Mouse (Mus musculus): ENCODE data around the gene Il4ra.
A peak's percentile ranks its signal among the peaks of the same experiment; 100 is the strongest.

The Il4ra gene

GRCm38 (mm10) chr7:125551766-125552709, at the start of gene Il4ra:
TSS of gene Il4ra (plus strand) at chr7:125552120.
- peak; percentile 92 for DNase-seq (ENCODE audit: low spot score)

DNA sequence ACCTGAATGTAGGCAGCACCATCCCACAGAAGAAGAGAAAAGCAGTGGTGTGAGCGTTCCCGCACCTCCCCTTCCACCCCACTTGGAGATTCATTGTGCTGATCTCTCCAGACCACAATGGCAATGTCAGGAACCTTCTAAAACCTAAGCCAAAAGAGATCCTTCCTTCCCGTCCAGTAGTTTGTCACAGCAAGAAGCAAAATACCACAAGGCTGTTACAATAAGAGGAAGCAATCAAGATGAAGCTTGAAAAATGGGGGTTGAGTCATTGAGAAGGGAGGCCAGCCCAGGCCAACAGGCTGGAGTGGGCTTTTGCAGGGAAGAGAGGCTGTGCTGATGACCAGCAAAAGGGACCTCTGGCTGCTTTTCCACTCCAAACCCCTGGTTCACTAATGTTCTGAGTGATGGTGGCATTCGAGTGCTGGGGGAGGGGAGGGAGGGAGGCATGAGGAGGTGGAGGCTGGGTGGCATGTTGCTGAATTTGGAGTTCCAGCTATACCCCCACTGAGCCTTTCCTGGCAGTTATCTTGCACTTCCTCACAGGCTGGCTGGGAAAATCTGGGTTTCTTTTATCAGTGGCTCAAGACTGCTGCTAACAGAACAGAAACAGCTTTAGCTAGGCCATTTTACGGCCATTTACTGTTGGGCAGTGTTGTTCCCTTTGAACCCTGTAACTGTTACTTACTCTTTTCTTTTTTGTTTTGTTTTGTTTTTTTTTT, 48.4 kb upstream of the Il4ra start:
- DNase-seq (ENCODE audit: low spot score): no peak

DNA sequence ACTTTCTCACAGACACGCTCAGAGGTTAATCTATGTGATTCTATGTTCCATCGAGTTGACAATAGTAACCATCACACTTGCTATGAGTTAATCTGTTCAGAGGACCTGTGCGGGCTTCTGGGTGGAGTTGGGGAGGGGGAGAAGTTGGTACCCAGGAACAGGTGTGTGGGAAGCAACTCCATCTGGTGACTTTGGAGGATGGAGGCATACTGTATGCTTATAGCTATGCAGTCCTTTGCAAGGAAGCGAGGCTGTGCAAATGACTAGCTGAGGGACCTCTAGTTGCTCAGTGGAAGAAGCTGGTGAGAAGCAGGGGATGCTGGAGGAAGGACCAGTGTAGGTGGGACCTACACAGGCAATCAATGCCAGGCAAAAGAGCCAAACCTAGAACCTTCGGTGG, 47.3 kb upstream of the Il4ra start:
- DNase-seq (ENCODE audit: low spot score): no peak

DNA sequence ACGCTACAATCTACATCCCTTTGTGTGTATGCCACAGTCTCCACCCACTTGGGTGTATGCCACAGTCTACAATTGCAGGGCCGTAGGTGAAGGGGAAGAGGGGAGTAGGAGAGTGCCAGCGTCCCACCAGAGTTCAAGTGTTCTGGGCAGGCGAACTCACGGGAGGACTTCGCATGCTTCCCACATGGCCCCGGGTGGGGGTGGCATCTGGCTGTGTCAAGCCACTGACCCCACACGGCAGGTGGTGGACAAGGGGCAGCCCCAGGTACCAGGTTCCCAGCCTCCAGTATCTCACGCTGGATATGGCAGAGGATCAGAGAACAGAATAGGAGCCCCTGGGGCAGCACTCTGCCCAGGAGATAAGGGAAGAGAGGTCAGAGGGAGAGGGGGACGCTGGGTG, 46.4 kb upstream of the Il4ra start:
- DNase-seq (ENCODE audit: low spot score): no peak

DNA sequence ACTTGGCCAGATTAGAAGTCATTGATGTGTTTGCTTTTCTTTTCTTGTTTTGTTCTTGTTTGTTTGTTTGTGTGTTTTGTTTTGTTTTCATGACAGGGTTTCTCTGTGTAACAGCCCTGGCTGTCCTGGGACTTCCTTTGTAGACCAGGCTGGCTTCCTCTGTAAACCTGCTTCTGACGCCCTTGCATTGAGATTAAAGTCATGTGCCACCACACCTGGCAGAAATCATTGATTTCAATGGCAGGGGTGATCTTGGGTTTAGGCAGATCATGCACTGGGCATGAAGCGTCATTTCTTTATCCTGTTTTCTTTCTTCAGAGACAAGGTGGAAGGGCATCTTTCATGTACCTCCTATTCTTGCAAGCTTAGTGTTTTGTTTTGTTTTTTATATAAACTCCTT, 44.6 kb upstream of the Il4ra start:
- no peak for DNase-seq (ENCODE audit: low spot score)

DNA sequence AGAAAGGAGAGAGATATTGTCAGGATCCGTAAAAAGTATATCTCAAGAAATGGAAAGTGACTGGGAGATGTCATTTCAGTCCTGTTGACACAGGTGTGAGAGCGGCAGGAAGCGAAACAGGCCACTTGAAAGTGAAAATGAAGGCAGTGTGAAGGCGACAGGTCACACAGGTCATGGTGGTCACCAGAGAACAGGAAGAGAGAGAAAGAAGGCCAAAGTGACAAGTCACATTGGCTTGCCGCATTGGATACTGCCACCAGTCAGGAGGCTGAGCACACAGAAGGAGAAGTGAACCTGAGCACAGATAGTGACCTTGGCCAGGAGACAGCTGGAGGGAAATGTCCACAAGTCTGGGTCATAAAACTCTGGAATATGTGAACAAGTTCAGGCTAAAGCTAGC, 40.5 kb upstream of the Il4ra start:
- no peak for DNase-seq (ENCODE audit: low spot score)

DNA sequence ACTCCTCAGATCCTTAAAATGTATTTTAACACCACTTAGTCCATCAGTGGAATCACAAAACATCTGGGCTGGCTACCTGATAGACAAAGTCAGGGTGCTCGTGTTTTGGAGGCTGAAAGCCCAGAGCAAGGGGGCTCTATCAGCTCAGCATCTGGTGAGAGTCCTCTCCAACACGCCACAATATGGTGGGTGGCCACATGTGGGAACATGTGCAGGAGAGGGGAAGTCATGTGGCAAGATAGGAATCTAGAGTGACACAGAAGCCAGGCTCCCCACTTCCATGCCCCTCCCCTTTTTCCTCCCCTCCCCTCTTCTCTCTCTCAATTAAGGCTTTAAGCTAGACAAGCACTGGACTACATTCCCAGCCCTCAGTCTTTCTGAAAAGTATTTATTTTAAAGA, 40.1 kb upstream of the Il4ra start:
- DNase-seq (ENCODE audit: low spot score): no peak

DNA sequence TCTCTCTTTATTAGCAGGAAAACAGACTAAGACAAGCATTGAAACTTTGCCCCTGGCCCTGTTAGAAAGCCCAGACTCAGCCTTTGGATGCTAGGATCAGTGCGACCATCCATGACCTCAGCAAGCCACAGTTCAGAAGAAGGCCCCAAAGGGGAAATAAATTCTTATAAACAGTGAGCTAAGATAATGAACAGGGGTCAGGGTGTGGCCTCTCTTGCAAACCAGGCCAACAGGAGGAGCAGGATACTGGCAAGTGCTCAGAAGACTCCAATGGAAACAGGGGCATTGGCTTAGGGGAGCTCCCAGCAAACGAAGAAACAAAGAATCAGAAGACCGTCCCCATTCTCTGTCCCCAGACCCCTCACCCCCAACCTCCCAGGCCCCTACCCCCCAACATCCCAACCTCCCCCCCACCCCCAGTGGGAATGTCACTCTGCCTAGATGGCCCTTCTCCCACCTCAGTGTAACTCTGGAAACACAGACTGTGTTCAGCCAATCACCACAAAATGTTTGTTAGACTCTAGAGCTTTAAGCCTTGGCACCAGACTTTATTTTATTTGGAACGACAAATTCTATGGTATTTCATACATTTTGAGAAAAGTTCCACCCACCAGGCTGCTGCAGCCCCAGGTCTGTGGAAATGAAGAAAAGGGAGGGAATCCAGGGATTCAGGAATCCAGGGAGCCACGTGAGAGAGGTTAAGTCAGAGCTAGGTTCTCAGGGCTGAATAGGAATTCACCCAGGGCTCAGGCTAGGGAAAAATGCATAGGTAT, 36.7 kb upstream of the Il4ra start:
- DNase-seq (ENCODE audit: low spot score): no peak

DNA sequence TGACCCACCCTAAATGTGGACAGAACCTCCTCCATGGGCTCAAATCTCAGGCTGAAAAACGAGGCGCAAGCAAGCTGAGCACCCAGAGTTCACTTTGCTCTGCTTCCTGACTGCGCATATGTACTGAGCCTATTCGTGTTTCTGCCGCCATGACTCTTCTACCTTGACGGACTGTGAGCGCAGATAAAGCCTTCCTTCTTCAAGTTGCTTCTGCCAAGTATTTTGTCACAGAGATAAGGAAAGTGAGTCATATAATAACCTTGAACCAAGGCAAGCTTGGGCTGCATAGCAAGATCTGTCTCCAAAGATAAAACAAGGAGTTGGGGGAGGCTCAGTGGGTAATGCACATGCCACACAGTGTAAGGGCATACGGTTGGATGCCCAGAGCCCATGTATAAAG, 35.2 kb upstream of the Il4ra start:
- DNase-seq (ENCODE audit: low spot score): no peak

DNA sequence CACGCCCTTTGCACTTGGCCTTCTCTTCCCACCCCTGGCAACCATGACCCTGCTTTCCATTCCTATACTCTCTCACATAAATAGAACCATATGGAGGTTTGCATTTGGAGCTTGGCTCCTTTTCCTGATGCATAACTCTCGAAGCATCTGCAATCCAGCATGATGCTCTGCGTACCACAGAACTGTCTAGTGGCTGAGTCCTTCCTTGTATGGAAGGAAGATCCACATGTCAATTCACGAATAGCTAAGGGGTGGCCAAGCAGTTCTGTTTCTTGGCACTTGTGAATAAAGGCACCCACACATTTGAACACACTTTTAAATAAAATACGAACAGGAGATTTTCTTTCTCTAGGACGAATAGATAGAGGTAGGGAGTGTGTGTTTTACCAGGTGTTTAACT, 34.5 kb upstream of the Il4ra start:
- no peak for DNase-seq (ENCODE audit: low spot score)

- no peak for DNase-seq (ENCODE audit: low spot score)
These were observed 32.2 kb upstream of the Il4ra start for GRCm38 (mm10) chr7:125519715-125520114.

- peak; percentile 42 for DNase-seq (ENCODE audit: low spot score)
These were observed 28.9 kb upstream of the Il4ra start for GRCm38 (mm10) chr7:125523051-125523450.

- no peak for DNase-seq (ENCODE audit: low spot score)
These were observed 24.7 kb upstream of the Il4ra start for GRCm38 (mm10) chr7:125527186-125527585.

DNA sequence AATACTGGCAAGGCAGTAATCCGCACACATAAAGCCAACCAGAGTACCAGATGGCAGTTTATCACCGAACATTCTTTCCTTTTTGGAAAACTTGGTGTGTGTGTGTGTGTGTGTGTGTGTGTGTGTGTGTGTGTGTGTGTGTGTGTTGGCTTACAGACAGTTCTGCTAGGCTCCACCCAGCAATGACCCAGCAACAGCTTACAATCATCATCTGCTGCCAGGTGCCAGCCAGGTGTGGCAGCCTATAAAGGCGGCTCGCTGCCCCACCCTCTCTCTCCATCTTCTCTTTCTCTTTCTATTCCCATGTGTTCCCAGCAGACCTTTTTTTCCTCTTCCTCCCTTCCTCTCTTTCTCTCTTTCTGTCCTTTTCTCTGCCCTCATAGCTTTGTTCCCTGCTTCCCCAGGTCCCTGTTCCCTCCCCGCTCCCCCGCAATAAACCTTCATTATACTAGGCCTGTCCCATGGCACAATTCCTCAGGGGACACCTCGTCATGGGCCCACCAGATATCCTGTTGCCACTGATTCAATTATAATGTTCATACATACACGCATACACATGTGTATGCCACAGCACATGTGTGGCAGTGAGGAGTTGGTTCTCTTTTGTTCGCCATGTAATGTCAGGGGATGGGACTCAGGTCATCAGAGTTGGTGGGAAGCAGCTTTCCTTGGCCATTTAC, 23.9 kb upstream of the Il4ra start:
- DNase-seq (ENCODE audit: low spot score): no peak

DNA sequence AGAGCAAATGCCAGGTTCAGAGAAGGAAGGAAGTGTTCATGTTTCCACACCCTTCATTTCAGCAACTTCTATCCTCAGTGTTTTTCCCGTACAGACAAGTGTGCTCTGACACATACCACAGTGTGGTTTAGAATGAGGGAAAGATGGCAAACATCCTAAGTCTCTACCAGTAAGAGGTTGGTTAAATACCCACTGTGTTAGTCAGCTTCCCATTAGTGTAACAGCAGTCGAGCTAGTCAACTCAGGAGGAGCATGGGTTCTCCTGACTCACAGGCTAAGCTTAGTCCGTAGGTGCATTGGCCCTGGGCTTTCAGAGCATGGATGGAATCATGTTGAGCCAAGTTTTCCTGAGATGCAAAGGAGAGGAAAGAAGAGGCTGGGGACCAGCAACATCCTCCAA, 12.6 kb upstream of the Il4ra start:
- DNase-seq (ENCODE audit: low spot score): no peak

- DNase-seq (ENCODE audit: low spot score): no peak
These were observed 10.9 kb upstream of the Il4ra start for GRCm38 (mm10) chr7:125541026-125541425.

GRCm38 (mm10) chr7:125541821-125542220, 10.1 kb upstream of the Il4ra start:
- no peak for DNase-seq (ENCODE audit: low spot score)

- peak; percentile 50 for DNase-seq (ENCODE audit: low spot score)
These were observed 9.4 kb upstream of the Il4ra start for GRCm38 (mm10) chr7:125542335-125543050.

GRCm38 (mm10) chr7:125543497-125543896, 8.4 kb upstream of the Il4ra start:
- DNase-seq (ENCODE audit: low spot score): no peak

DNA sequence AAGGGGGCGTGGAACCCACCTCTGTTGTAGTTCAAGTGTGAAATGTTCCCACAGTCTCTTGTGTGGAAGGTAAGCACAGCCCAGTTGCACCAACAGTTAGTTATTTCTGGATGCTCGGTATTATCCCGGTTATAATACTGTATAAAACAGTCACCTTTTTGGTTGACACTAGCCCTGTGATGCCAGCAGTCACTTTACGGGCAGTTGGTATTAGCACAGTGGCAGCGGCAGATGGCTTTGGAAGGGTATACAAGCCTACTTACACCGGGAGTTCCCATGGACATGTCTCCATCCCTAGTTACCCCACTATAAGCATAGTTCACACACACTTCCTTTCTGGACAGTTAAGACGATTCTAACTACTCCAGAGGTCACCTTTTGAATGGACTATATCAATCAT, 6.6 kb upstream of the Il4ra start:
- no peak for DNase-seq (ENCODE audit: low spot score)

GRCm38 (mm10) chr7:125546727-125547126, 5.2 kb upstream of the Il4ra start:
- DNase-seq (ENCODE audit: low spot score): no peak
